Mouse (Mus musculus): ENCODE measurements around the gene Glrx5.

The Glrx5 gene

GRCm38 (mm10) chr12:105073708-105074107 is 41.2 kb downstream of the Glrx5 start:
- DNase-seq (ENCODE audit: low spot score in 2 of 2): peak in 1 of 2 experiments; percentile 29

DNA sequence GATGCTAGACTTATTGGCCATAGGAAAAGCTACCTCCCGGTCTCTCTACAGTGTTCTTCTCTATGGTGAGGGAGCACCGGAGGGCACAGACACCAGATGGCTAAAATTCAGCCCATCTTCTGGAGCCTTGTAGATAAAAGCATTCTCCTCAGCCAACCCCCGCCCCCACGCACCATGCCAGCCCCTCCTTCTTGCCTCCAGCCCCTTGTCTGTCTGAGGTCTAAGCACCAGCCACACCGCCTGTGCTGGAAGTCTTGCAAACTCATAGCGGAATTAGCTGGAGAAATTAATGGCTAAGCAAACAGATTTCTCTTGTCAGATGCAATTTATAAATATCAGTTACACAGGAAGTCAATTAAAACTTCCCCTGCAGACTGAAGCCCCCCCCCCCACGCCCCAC is 43.0 kb downstream of the Glrx5 start:
- no peak for DNase-seq (ENCODE audit: low spot score in 2 of 2)

- no peak for DNase-seq (ENCODE audit: low spot score in 2 of 2)
Measured at GRCm38 (mm10) chr12:105076511-105076910, 44.0 kb downstream of the Glrx5 start.

GRCm38 (mm10) chr12:105077232-105077631 is 44.7 kb downstream of the Glrx5 start:
- DNase-seq (ENCODE audit: low spot score in 2 of 2): no peak

DNA sequence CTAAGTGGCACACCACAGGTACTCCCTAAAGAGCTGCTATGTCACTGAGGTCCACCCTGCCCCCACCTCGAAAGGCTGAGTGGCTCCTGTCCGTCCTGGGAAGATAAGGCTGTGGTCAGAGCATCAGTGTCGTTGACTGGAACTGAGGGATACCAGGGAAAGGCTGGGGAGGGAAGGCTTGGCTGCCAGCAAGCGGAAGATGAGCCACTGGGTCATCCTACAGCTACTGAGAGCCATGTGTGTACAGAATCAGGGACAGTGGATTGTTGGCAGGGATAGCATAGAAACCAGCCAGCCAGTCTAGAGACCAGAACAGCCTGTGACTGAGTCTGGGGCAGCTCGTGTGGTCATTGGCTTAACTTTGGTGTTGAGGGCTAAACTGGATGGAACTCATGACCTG is 51.7 kb downstream of the Glrx5 start:
- no peak for DNase-seq (ENCODE audit: low spot score in 2 of 2)

GRCm38 (mm10) chr12:105084816-105085215 is 52.3 kb downstream of the Glrx5 start:
- no peak for DNase-seq (ENCODE audit: low spot score in 2 of 2)

GRCm38 (mm10) chr12:105085296-105085695 is 52.8 kb downstream of the Glrx5 start:
- DNase-seq (ENCODE audit: low spot score in 2 of 2): no peak

DNA sequence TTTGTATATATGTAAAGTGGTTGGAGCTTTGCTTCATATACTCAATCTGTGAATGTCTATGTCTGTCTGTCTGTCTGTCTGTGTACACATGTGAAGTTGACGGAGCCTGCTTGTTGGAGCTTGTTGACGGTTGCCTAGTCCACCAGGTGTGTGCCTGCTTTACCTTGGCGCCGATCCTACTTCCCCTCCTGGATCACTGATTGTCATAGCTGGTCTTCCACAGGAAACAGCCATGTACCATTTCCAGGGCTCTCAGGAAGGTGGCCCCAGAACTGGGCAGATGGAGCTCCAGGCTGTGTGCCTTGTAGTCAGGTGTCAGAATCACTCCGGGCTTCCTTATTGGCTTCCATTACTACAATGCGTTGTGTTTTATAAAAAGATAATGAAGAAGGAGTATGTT is 54.3 kb downstream of the Glrx5 start:
- no peak for DNase-seq (ENCODE audit: low spot score in 2 of 2)

GRCm38 (mm10) chr12:105087353-105087752 is 54.9 kb downstream of the Glrx5 start:
- no peak for DNase-seq (ENCODE audit: low spot score in 2 of 2)

GRCm38 (mm10) chr12:105089231-105089630 is 56.7 kb downstream of the Glrx5 start:
- DNase-seq (ENCODE audit: low spot score in 2 of 2): no peak

DNA sequence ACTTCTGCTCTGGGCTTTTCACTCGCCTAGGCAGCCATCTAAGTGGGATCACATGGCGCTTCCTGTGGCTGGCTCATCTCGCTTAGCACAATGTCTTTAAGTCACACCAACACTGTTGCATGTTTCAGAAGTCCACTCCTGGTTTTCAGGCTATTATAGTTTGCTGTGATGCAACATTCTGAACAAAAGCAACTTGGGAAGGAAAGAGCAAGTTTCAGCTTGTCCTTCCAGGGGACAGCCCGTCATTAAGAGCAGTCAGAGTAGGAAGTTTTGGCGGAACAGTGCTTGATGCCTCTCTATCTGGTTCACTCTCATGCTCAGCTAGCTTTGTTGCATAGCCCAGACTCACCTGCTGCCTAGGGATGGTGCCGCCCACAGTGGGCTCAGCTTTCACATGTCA is 59.1 kb downstream of the Glrx5 start:
- DNase-seq (ENCODE audit: low spot score in 2 of 2): no peak
